Mouse (Mus musculus) CH12.LX (cell line): ENCODE results near the gene Tmem81. TPM values are rescaled to one million over a fixed set of nuclear protein-coding genes. Genes with fewer than 3 reads are reported as not detected.

ENCODE experiments used
- DNase-seq: peaks from one replicate; pipeline ENCODE4 v3.0.0-alpha.2; 2013; ENCODE audit errors: extremely low read depth
- H3K27ac ChIP-seq: 2 replicates; pipeline ENCODE4 v1.5.1; 2012; ENCODE audit warnings: low read depth, mild to moderate bottlenecking, control low read depth, moderate library complexity; ENCODE audit not compliant: insufficient read depth
- H3K27me3 ChIP-seq: replicated peaks from 2 replicates; pipeline ENCODE3; 2012; ENCODE audit warnings: inconsistent platforms
- H3K36me3 ChIP-seq, 2 experiments: replicated peaks in 1 of 2; 2 replicates each; pipeline versions ENCODE3 to v1.6.1; 2012; ENCODE audit warnings: inconsistent platforms in 1 of 2, low read length in 1 of 2, mild to moderate bottlenecking in 1 of 2, mixed read lengths in 1 of 2, moderate library complexity in 1 of 2; ENCODE audit not compliant: control insufficient read depth in 1 of 2, insufficient read depth in 1 of 2
- H3K4me1 ChIP-seq, 2 experiments: 2 replicates each; pipeline ENCODE4 v1.6.1; 2012; ENCODE audit warnings: inconsistent platforms in 1 of 2, moderate library complexity in 1 of 2; ENCODE audit not compliant: insufficient read depth in 2 of 2, control insufficient read depth in 1 of 2
- H3K4me2 ChIP-seq: 2 replicates; pipeline ENCODE4 v1.6.1; 2012; ENCODE audit warnings: low read depth, mild to moderate bottlenecking, control low read depth; ENCODE audit not compliant: poor library complexity, insufficient read depth, severe bottlenecking
- H3K4me3 ChIP-seq, 3 experiments: fragments of 150-350 bp in 1 of 3; sonication (generic) in 1 of 3; replicated peaks in 1 of 3; 2 replicates each; pipeline versions ENCODE3 to v1.5.1; 2011 to 2012; ENCODE audit warnings: low read depth in 2 of 3, low read length in 2 of 3, mild to moderate bottlenecking in 2 of 3, moderate library complexity in 2 of 3, control low read depth in 1 of 3, improper control_type of control experiment in 1 of 3, inconsistent platforms in 1 of 3, mixed read lengths in 1 of 3; ENCODE audit not compliant: poor library complexity in 1 of 3
- H3K79me2 ChIP-seq: replicated peaks from 2 replicates; pipeline ENCODE4 v1.6.1; 2012; ENCODE audit warnings: mild to moderate bottlenecking, moderate library complexity; ENCODE audit not compliant: control insufficient read depth, poor library complexity, insufficient read depth, severe bottlenecking; ENCODE audit errors: extremely low read depth
- H3K9ac ChIP-seq: 2 replicates; pipeline ENCODE4 v1.6.1; 2012; ENCODE audit warnings: low read depth, mild to moderate bottlenecking, control low read depth, moderate library complexity; ENCODE audit not compliant: insufficient read depth
- H3K9me3 ChIP-seq: replicated peaks from 2 replicates; pipeline ENCODE3; 2012; ENCODE audit warnings: low read length, inconsistent platforms, mixed read lengths
- BHLHE40 ChIP-seq: IDR thresholded peaks from 2 replicates; pipeline ENCODE4 v1.6.1; 2011; ENCODE audit warnings: mild to moderate bottlenecking, low read depth, low read length, improper control_type of control experiment
- CHD2 ChIP-seq: IDR thresholded peaks from 2 replicates; pipeline ENCODE4 v1.6.1; 2011; ENCODE audit warnings: low read length, improper control_type of control experiment
- EP300 ChIP-seq: IDR thresholded peaks from 2 replicates; pipeline ENCODE4 v1.6.1; 2011; ENCODE audit warnings: low read length, improper control_type of control experiment
- ETS1 ChIP-seq: conservative IDR thresholded peaks from 2 replicates; pipeline ENCODE4 v1.6.1; 2012; ENCODE audit warnings: low read depth, mild to moderate bottlenecking, inconsistent platforms, low read length, improper control_type of control experiment, moderate library complexity
- HCFC1 ChIP-seq: IDR thresholded peaks from 2 replicates; pipeline ENCODE4 v1.6.1; 2012; ENCODE audit warnings: low read depth, mild to moderate bottlenecking, inconsistent platforms, low read length, improper control_type of control experiment
- JUND ChIP-seq: conservative IDR thresholded peaks from 2 replicates; pipeline ENCODE4 v1.6.1; 2011; ENCODE audit warnings: low read depth, low read length, improper control_type of control experiment
- KAT2A ChIP-seq: IDR thresholded peaks from 2 replicates; pipeline ENCODE4 v1.6.1; 2012; ENCODE audit warnings: low read length, improper control_type of control experiment, inconsistent platforms; ENCODE audit not compliant: insufficient replicate concordance
- MAX ChIP-seq: IDR thresholded peaks from 2 replicates; pipeline ENCODE4 v1.6.1; 2011; ENCODE audit warnings: low read length, improper control_type of control experiment
- MXI1 ChIP-seq: IDR thresholded peaks from 2 replicates; pipeline ENCODE4 v1.6.1; 2011; ENCODE audit warnings: mild to moderate bottlenecking, low read depth, low read length, improper control_type of control experiment
- PAX5 ChIP-seq: IDR thresholded peaks from 2 replicates; pipeline ENCODE4 v1.6.1; 2012; ENCODE audit warnings: low read length, inconsistent platforms, mixed read lengths
- POLR2A ChIP-seq: IDR thresholded peaks from 2 replicates; pipeline ENCODE4 v1.6.1; 2011; ENCODE audit warnings: low read depth, mild to moderate bottlenecking, improper control_type of control experiment, low read length
- POLR2AphosphoS2 ChIP-seq: IDR thresholded peaks from 2 replicates; pipeline ENCODE4 v1.6.1; 2011; ENCODE audit warnings: low read depth, low read length, improper control_type of control experiment
- RCOR1 ChIP-seq: conservative IDR thresholded peaks from 2 replicates; pipeline ENCODE4 v1.6.1; 2012; ENCODE audit warnings: low read depth, mild to moderate bottlenecking, inconsistent platforms, low read length, improper control_type of control experiment
- SMC3 ChIP-seq: IDR thresholded peaks from 2 replicates; pipeline ENCODE4 v1.6.1; 2011; ENCODE audit warnings: low read depth, low read length, improper control_type of control experiment
- TBP ChIP-seq: conservative IDR thresholded peaks from 2 replicates; pipeline ENCODE4 v1.6.1; 2011; ENCODE audit warnings: low read depth, low read length, improper control_type of control experiment
- UBTF ChIP-seq: IDR thresholded peaks from 2 replicates; pipeline ENCODE4 v1.6.1; 2012; ENCODE audit warnings: low read depth, mild to moderate bottlenecking, inconsistent platforms, low read length, improper control_type of control experiment, moderate library complexity
- ZC3H11A ChIP-seq: IDR thresholded peaks from 2 replicates; pipeline ENCODE4 v1.6.1; 2012; ENCODE audit warnings: low read depth, mild to moderate bottlenecking, inconsistent platforms, low read length, improper control_type of control experiment
- ZKSCAN1 ChIP-seq: IDR thresholded peaks from 2 replicates; pipeline ENCODE4 v1.6.1; 2012; ENCODE audit warnings: low read depth, inconsistent platforms, low read length, improper control_type of control experiment, borderline replicate concordance
- ZMIZ1 ChIP-seq: IDR thresholded peaks from 2 replicates; pipeline ENCODE4 v1.6.1; 2012; ENCODE audit warnings: low read depth, mild to moderate bottlenecking, inconsistent platforms, low read length, improper control_type of control experiment
- dilution Hi-C: fragments of 300-500 bp; cut with MboI; formaldehyde crosslinking; loops from 2 replicates; pipeline ENCODE4 v1.14.3; 2020; ENCODE audit warnings: low sequenced_read_pairs; ENCODE audit not compliant: extremely low pct_unique_long_range_greater_than_20kb, extremely low pct_ligation_motif_present
- in situ Hi-C: fragments of 300-500 bp; cut with MboI; formaldehyde crosslinking; loops from 3 replicates; pipeline ENCODE4 v1.14.3; 2019; ENCODE audit warnings: low sequenced_read_pairs, low pct_ligation_motif_present, low pct_unique_long_range_greater_than_20kb, mixed read lengths
- polyA plus RNA-seq: library from polyadenylated mRNA; unstranded; fragments of >175 nt; gene quantifications from 2 replicates; pipeline ENCODE4 v1.2.1, GENCODE M21; 2012; ENCODE audit warnings: low read depth; ENCODE audit not compliant: insufficient read length
- total RNA-seq, 2 experiments: library from RNA; depleted of rRNA; stranded (reverse); fragments of 300-350 nt in 1 of 2; fragments of >200 nt in 1 of 2; gene quantifications; 2 replicates each; pipeline ENCODE4 v1.2.3; 2012 to 2014

Gene Tmem81
- total and polyA plus RNA-seq, 3 experiments, result 2.2 to 3.3 (median 2.8) TPM

GRCm38 (mm10) chr1:132535541-132535940 lies 29.5 kb downstream of the Tmem81 start:
- no peak for DNase-seq
- H3K9me3 ChIP-seq, result no peaks in the 10 kb centered on the region
- TF ChIP-seq HCFC1 (no peak), BHLHE40 (no peak)
- H3K4me1 ChIP-seq, result peaks cover 32 to 57% of the 10 kb centered on the region in 2 experiments
- H3K4me2 ChIP-seq, result no peak overlapping the region
- H3K27ac ChIP-seq, result no peak overlapping the region
- dilution Hi-C loops, result no loop called here
- no peak overlapping the region for H3K4me3 ChIP-seq
- peaks cover 55% of the 10 kb centered on the region for H3K27me3 ChIP-seq
- no peak overlapping the region for H3K9ac ChIP-seq
- no peaks in the 10 kb centered on the region for H3K36me3 ChIP-seq
- H3K79me2 ChIP-seq, result no peaks in the 10 kb centered on the region
- in situ Hi-C loops, result no loop called here

- TF ChIP-seq ZMIZ1 (no peak), ETS1 (no peak), POLR2A (no peak), MAX (no peak), TBP (no peak), ZKSCAN1 (no peak), RCOR1 (no peak), PAX5 (no peak), KAT2A (no peak), POLR2AphosphoS2 (no peak), CHD2 (no peak), UBTF (no peak), JUND (no peak), SMC3 (no peak), MXI1 (no peak), ZC3H11A (no peak), EP300 (no peak), HCFC1 (no peak)
- no peak overlapping the region for H3K27ac ChIP-seq
- H3K27me3 ChIP-seq, result peaks cover 63% of the 10 kb centered on the region
- no peaks in the 10 kb centered on the region for H3K79me2 ChIP-seq
- no peak overlapping the region for H3K4me2 ChIP-seq
- peaks cover 31 to 57% of the 10 kb centered on the region in 2 experiments for H3K4me1 ChIP-seq
- dilution Hi-C loops (no loop called here), in situ Hi-C loops (no loop called here)
- H3K9me3 ChIP-seq, result no peaks in the 10 kb centered on the region
- H3K9ac ChIP-seq, result no peak overlapping the region
- H3K36me3 ChIP-seq, result no peaks in the 10 kb centered on the region
- DNase-seq, result no peak
- H3K4me3 ChIP-seq, result no peak overlapping the region
Measured at GRCm38 (mm10) chr1:132536416-132536815, 30.4 kb downstream of the Tmem81 start.
